Mouse (Mus musculus) CD4-positive helper T cell, adult 2 months (primary cell): Measurements from ENCODE around the gene Tmem63c.
A peak's percentile ranks its signal among the peaks of the same experiment; 100 is the strongest.

Source experiments
- DNase-seq: peaks from one replicate; pipeline ENCODE4 v3.0.0-alpha.2; 2012; ENCODE audit warnings: low read depth, missing footprints, low spot score

The Tmem63c gene

GRCm38 (mm10) chr12:87021040-87021439, at the start of gene Tmem63c:
Gene Tmem63c, plus strand, starts transcription at chr12:87021340.
- DNase-seq: no peak

DNA sequence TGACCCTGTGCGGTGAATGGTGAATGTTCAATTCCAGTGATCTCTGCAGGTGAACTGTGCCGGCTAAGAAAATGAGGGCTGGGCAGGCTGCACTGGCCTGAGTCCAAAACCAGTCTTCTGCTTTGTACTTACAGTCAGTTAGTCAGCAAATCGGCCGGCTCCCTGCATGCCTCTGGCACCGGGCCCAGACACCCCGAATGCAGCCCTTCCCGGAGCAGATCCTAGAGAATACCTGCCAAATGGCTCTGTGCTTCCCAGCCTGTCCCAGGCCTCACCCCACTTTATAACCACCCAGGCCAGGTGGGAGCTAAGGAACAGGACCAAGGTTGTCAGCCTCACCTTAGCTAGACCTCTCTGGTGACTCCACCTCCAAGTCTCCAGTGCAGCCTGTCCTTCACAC, 47.9 kb upstream of the Tmem63c start:
- no peak for DNase-seq

DNA sequence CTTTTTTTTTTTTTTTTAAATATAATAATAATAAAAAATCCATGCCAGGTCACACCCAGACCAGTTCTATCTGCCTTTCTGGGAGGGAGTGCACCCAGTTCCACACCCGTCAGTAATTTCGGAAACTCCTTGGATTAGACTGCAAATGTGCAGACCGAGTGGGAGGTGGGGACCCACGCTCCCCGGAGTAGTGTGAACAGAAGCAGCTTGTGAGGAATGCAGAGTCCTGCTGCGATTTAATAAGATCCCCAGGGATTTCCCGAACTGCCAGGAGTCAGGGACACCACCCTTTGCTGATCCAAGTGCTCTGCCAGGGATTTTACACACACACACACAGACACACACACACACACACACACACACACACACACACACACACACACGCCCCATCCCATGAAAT, 47.4 kb upstream of the Tmem63c start:
- no peak for DNase-seq

DNA sequence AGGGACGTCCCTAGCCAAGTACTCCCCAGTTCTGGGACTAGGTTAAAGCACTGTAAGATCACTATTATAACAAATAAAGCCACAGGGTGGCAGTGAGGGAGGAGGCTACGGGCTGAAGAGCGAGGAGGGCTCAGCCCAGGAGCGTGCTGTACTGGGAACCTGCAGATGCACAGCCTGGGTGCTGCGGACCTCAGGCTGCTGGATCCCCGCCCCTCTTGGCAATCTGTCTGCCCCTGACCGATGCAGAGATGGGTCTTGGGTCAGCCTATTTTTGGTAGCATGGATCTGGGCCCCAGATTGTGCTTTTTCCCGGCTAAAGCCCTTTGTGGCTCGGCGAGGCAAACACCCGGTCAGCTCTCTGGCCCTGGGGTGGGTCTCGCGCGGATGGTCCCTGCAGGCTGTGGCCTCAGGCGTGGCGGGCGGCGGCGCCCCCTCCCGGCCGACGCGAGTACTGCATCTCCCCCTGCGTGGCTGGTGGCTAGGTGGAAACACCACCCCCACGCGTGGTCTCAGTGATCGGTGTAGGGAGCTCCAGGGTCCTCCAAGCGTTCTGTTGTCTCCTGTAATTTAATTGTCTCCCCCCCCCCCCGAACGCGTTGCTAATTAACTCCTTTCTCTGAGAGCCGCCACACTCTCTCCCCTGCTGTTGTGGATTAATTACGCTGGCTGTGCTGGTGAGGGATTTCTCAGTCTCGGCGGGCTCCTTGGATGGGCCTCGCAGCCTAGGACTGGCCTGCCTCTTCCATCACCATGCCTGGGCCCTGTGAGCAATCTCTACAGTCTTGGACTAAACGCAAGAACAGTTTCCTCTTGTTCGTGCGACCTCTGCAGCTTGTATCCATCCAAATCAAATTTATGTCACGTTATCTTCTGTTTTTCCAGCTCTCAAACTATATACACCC, 46.5 kb upstream of the Tmem63c start:
- peak; percentile 51 for DNase-seq

- DNase-seq: no peak
Observed at GRCm38 (mm10) chr12:86975761-86976160, 45.4 kb upstream of the Tmem63c start.

GRCm38 (mm10) chr12:86976511-86977168, 44.5 kb upstream of the Tmem63c start:
- no peak for DNase-seq

- no peak for DNase-seq
Observed at GRCm38 (mm10) chr12:86977833-86978232, 43.3 kb upstream of the Tmem63c start.

- DNase-seq: no peak
Observed at GRCm38 (mm10) chr12:86981180-86981579, 40.0 kb upstream of the Tmem63c start.

- peak; percentile 31 for DNase-seq
Observed at GRCm38 (mm10) chr12:86983470-86984193, 37.5 kb upstream of the Tmem63c start.

DNA sequence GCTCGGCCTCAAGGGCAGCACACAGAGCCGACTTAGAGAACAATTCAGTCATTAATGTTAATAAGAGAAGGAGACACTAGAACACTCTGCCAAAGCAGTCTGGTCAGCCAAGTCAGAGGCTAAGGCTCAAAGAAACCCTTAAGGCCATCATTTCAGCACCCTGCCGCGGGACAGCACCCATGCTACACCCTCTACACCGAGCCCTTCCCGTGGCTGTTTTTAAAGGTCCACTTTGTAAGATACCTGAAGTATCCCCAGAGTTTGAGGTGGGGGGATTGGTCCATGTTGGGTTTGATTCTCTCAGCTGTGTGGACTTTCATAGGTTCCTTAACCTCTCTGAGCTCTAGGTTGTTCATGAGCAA, 37.0 kb upstream of the Tmem63c start:
- DNase-seq: no peak

DNA sequence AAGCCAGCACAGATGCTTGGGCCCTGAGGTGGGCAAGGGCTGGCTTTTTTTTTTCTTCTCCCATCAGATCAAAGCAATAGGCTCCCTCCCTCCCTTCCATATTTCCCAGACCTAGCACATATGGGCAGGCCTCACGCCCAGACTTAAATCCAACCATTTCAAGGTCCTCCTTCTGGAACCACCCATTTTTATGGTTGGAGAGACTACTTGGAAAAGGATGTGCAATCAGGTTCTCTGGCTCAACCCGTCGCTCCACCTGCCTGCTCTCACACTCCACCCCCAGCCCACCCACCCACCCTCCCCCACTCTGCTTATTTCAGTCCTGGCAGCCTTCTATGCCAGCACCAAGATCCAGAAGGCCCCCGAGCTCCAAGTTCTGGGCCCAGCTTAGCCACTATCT, 34.6 kb upstream of the Tmem63c start:
- DNase-seq: no peak

GRCm38 (mm10) chr12:86988227-86988626, 32.9 kb upstream of the Tmem63c start:
- DNase-seq: no peak

GRCm38 (mm10) chr12:86989378-86989777, 31.8 kb upstream of the Tmem63c start:
- no peak for DNase-seq

- no peak for DNase-seq
Observed at GRCm38 (mm10) chr12:86989890-86990754, 31.0 kb upstream of the Tmem63c start, which contains the start of gene Zdhhc22. Gene Zdhhc22, minus strand, starts transcription at chr12:86990430.

DNA sequence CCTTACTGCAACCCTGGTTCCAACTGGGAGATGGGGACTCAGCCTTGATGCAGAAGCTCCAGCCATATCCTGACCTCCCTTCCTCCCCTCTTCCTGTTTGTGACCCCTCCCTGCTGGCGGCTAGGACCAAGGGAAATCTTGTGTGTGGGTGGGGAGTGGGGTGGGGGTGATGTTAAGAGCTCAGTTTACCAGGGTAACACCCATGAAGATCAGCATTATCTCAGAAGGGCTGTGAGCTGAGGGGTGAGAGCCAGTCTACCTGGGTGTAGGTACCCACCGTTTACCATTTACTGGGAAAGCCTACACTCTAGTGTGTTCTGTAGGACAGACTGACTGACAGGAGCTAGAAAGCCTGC, 30.4 kb upstream of the Tmem63c start:
- DNase-seq: no peak

DNA sequence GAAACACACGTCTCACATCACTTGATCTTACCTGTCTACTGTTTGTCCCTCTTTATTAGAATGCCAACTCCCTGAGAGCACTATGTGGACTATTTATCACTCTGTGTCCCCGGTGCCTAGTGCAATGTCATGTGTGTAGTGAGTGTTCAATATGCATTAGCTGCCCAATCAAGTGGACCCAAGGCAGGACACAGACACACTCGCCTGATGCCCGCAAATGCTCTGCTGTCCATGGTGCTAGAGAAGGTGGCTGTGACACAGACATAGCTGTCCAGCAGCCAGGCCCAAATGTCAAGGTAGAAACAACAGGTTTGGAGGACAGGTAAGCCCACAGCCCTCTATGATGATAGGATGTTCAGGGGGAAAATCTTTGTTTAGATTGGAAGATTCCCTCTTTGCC, 27.0 kb upstream of the Tmem63c start:
- no peak for DNase-seq

DNA sequence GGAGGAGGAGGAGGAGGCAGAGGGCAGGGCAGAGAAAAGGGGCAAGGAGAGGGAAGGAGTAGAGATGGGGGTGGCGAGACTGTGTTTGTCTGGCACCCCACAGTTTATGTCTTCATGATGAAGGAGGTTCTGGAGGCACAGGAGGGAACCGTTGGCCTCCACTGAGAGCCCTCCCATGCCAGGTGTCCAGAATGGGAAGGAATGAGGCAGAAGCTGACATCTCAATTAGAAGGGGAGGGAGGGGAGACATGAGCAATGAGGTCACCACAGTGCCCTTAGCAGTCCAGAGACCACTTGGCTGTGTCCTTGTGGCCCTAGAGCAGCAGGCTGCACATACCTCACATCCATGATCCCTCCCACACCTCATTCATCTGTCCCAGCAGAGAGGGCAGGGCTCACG, 26.4 kb upstream of the Tmem63c start:
- DNase-seq: no peak

DNA sequence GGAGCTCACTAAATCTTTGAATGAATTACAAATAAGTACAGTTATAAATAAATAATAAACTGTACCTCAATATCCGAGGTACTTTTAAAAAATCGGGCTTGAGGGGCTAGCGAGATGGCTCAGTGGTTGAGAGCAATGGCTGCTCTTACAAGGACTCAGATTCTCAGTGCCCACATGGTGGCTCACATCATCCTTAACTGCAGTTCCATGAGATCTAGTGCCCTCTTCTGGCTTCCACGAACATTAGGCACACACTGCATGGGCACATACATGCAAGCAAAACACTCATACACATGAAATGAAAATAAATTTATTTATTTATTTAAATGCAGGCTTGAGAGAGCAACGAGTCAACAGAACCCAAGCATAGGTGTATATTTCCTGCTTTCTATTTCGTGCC, 25.2 kb upstream of the Tmem63c start:
- DNase-seq: no peak

DNA sequence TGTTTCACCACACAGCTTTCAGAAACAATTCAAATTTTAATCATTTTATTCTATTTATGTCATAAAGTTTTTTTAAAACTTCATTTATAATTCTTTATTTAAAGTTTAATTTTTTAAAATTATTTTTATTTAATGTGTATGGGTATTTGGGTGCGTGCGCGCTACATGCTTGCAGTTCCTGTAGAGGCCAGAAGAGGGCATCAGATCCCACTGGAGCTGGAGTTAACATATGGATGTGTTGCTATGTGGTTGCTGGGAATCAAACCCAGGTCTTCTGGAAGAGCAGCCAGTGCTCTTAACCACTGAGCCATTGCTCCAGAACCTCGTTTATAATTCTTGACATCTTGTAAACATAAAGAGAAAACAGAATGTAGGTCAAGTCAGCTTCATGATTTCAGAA, 22.4 kb upstream of the Tmem63c start:
- DNase-seq: no peak

DNA sequence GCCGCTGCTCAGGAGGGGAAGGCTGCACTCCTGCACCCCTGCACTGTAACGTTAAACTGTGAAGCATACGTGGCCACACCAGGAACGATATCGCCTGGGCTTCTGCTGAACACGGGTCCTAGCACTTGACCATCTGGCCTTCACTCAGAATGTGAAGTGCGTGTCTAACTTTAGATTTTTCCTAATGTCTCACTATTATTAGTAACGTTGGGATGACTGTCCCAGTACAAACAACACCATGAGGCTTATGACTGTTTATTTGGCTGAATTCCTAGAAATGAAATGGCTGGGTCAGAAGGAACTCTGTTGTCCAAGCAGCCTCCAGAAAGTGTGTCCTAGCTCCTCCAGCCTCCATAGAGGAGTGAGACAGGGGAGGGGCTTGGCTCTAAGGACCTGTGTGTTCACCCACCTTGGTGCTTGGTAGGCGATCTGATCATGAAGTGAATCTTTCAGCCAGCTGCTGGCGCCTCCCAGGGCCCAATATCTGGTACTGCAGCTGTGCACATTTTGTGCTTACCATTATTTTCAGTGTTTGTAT, 21.8 kb upstream of the Tmem63c start:
- no peak for DNase-seq

GRCm38 (mm10) chr12:87000151-87000839, 20.8 kb upstream of the Tmem63c start:
- peak; percentile 45 for DNase-seq
